Mouse (Mus musculus): ENCODE measurements around the gene Tedc1. TPM values are rescaled to one million over a fixed set of nuclear protein-coding genes. Genes with fewer than 3 reads are reported as not detected.

Gene Tedc1
- total RNA-seq, 2 experiments from 2014 or later, result 0.83 to 0.93 TPM

GRCm38 (mm10) chr12:113138901-113139864 lies 17.0 kb upstream of the Tedc1 start:
- no peak for DNase-seq (ENCODE audit: low spot score in 2 of 2)

- peak; percentile 83 to 85 for DNase-seq (ENCODE audit: low spot score in 2 of 2)
Observed at GRCm38 (mm10) chr12:113139908-113140615, 16.2 kb upstream of the Tedc1 start, which contains the start of gene Crip2. Gene Crip2, plus strand, starts transcription at chr12:113140236.

- DNase-seq (ENCODE audit: low spot score in 2 of 2), result peak in 1 of 2 experiments; percentile 54
Observed at GRCm38 (mm10) chr12:113140616-113141411, 15.4 kb upstream of the Tedc1 start.

- peak in 1 of 2 experiments; percentile 52 for DNase-seq (ENCODE audit: low spot score in 2 of 2)
Observed at GRCm38 (mm10) chr12:113141531-113141973, 14.7 kb upstream of the Tedc1 start.

GRCm38 (mm10) chr12:113142021-113142975 lies 13.9 kb upstream of the Tedc1 start:
- peak in 1 of 2 experiments; percentile 54 for DNase-seq (ENCODE audit: low spot score in 2 of 2)

GRCm38 (mm10) chr12:113143164-113143563 lies 13.1 kb upstream of the Tedc1 start:
- no peak for DNase-seq (ENCODE audit: low spot score in 2 of 2)

GRCm38 (mm10) chr12:113144001-113144756 lies 12.0 kb upstream of the Tedc1 start:
- peak; percentile 56 to 63 for DNase-seq (ENCODE audit: low spot score in 2 of 2)

GRCm38 (mm10) chr12:113144886-113145285 lies 11.3 kb upstream of the Tedc1 start:
- no peak for DNase-seq (ENCODE audit: low spot score in 2 of 2)

GRCm38 (mm10) chr12:113145591-113145990 lies 10.6 kb upstream of the Tedc1 start:
- no peak for DNase-seq (ENCODE audit: low spot score in 2 of 2)

- DNase-seq (ENCODE audit: low spot score in 2 of 2), result peak; percentile 93
Observed at GRCm38 (mm10) chr12:113146112-113147057, 9.8 kb upstream of the Tedc1 start, which contains the start of gene Crip1. Gene Crip1, plus strand, starts transcription at chr12:113146316.

GRCm38 (mm10) chr12:113147481-113147880 lies 8.7 kb upstream of the Tedc1 start:
- no peak for DNase-seq (ENCODE audit: low spot score in 2 of 2)

- DNase-seq (ENCODE audit: low spot score in 2 of 2), result no peak
Observed at GRCm38 (mm10) chr12:113148381-113149035, 7.7 kb upstream of the Tedc1 start.

GRCm38 (mm10) chr12:113149341-113149740 lies 6.9 kb upstream of the Tedc1 start:
- DNase-seq (ENCODE audit: low spot score in 2 of 2), result no peak

- DNase-seq (ENCODE audit: low spot score in 2 of 2), result no peak
Observed at GRCm38 (mm10) chr12:113149896-113150295, 6.3 kb upstream of the Tedc1 start.

GRCm38 (mm10) chr12:113150591-113150990 lies 5.6 kb upstream of the Tedc1 start:
- no peak for DNase-seq (ENCODE audit: low spot score in 2 of 2)

- no peak for DNase-seq (ENCODE audit: low spot score in 2 of 2)
Observed at GRCm38 (mm10) chr12:113151046-113151445, 5.2 kb upstream of the Tedc1 start.

- no peak for DNase-seq (ENCODE audit: low spot score in 2 of 2)
Observed at GRCm38 (mm10) chr12:113151661-113152271, 4.5 kb upstream of the Tedc1 start.

Measured in adrenal gland, adult 18-20 months (tissue).